Mouse (Mus musculus) 3T3-L1 (cell line): Measurements from ENCODE around the gene Dlx5.

Experiments used
- DNase-seq: peaks from one replicate; pipeline ENCODE4 v3.0.0-alpha.2; 2015; ENCODE audit warnings: low read depth, low spot score

Dlx5 gene

DNA sequence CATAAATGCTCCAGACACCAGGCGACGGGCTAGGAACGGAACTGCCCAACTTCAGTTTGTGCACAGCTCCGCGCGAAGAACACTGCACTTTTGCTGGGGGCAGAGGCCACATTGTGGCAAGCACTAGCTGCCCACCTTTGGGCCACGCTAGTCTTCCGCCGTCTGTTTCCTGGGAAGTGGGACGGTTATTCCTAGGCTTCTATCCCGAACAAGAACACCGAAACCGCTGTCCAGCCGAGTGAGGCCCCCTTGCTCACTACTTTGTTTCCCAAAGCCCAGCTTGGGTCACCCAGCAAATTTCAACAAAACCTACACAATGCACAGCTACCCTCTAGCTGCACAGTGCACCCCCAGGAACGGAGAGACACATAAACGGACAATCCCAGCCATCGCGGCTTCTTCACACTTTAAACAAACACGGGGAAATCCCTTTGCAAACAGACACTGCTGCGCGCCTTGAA is 21.9 kb downstream of the Dlx5 start:
- DNase-seq, result no peak

DNA sequence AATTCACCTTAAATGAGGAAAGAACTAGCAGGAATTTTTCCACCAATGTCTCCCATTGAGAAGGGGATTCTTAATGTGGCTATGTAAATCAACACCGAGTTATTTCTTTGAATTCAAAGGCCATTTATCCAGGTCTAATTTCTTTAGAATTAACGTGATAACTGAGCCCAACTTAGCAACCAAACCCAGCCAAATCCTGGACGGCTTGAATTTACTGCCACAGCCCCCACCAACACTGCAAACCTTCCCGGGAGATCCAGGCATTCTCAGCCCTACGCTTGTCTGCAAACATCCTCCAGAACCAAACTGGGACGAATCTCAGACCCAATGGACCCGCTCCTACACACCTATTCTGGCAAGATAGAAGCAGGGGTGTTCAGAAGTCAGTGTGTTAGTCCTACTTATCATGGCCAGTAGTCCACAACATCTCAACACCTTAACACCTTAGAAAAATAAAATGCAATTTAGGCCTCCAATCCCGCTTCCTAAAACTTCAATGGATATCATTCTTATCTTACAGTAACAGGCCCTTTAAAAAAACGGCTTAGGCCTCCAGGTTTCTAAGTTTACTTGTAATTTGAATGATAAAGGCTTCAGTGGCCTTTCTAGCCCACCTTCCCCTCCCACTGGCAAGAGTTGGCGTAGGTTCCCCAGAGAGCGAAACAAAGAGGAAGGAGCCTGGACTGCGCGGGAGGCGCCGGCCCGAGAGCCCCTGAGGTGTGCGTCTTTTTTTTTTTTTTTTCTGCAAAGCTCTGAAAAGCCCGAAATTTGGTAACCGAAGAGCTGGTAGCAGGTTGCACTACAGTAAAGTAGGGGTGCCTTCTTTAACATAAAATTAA is 22.6 kb downstream of the Dlx5 start:
- DNase-seq, result no peak

DNA sequence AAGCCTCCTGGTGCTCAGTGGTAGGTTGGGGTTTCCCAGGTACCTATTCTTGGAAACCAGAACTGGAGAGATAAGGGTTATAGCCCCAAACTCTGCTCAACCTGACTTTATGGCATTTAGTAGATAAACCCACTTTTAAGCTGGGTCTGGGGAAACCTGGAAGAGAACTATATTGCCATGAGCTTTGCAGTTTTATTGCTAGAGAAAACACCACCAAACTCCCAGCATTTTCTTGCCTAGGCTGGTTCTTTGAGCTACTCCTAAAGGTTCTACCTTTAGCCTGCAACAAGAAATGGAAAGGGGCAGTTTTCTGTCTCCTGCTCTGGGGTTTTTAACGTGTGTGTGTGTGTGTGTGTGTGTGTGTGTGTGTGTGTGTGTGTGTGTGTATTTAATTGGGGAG is 23.3 kb downstream of the Dlx5 start:
- DNase-seq, result no peak

DNA sequence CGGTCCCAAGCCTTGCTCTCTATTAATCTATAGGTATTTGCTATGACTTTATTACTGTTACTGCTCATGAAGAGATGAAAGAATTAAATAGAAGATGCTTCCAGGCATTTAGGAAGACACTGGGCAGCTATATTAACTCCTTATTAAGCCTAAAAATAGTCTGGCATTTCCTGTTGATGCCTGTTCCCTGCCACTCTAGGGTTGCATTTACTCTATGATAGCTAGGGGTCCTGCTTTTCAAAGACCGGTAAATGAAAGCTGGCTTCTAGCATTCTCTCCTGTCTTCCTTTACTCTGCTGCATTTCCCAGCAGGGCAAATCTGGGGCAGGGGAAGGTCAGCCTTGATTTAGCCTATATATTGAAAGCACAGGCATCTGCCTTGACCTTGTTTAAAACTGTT is 24.1 kb downstream of the Dlx5 start:
- no peak for DNase-seq

DNA sequence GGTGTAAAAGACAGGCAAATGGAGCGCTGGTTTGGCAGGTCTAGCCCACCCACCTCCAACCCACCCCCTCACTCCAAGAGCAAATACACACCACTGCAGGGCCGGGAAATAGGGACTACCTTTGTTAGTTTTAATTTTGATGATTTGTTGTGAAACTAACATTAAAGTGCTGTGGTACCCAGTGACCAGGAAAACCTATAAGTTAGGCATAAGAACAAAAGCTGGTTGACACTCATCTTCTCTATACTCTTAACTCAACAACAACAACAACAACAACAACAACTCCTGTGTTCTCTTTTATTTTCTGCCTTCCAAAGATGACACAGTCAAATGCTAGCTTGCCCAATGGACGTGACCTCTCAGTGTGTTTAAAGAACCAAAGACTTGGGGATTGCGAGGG is 25.0 kb downstream of the Dlx5 start:
- DNase-seq, result no peak

DNA sequence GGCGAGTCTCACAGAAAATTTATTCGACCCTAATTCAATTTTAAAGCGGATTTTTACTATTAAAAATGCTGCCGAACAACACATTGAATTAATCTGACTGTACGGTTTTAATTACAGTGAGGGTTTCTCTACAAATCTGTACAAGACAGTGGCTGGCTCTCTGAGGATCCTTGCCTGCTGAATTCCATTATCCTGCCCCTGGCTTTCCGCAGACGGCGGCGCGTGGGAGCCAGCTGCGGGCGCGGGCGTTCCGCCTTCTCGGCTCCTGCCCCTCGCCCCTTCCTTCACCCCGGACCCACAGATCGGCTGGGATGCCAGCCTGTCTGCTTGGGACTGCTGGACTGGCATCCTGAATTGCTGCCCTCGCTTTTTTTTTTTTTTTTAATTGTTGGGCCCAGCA is 25.6 kb downstream of the Dlx5 start:
- no peak for DNase-seq

DNA sequence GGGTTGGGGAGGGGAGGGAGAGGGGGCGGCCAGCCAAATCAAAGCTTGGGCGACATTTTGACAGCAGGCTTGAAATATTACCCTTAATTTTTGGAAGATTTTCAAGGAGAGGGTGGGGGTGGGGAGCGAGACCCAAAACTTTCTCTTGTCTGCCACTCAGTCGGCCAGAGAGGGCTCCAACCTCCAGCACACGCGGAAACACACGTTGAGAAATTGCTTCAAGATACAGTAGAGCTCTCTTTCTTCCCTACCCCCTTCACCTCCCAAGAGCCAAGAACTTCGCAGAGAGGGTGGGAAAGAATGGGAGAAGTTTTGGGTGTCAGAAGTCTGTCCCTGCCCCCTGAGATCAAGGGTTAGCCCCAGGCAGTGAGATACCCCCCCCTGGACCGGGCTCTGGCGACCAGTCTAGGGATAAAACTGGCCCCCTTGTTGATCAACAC is 26.1 kb downstream of the Dlx5 start:
- no peak for DNase-seq

DNA sequence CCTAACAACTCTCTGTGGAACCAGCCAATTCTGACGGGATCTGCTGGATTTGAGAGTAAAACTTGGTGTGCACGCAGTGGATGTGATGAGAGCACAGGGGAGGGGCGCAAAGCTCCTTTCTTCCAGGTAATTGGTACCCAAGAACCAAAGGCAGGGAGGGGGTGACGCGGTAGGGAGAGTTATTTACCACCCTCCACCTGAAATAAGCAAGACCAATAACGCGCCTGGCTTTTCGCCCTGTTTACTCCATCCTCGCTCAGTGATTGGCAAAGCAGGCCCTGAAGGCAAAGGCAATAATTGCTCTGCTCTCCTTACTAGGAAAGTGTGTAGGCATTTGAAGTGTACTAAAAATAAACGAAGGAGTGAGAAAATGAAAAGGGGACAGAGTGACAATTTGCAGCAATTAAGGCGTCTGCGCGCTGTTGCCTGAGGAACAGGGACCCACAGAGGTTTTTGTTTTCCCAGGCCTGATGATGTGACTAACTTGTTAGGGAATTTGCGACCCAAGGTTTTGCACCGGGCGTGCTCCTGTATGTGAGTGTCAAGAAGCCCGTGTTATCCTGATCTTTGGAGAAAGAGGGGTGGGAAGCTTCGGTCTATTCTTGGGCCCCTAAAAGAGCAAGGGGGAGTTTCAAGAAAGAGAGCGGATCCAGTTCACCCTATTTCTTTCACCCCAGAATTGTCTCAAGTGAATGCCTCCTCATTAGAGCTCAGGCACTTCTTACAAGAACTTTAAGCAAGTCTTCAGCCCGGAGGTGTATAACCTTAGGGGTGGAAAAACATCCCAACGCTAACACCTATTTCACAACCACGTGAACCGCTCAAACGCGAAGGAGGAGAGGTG is 26.8 kb downstream of the Dlx5 start:
- DNase-seq, result no peak

DNA sequence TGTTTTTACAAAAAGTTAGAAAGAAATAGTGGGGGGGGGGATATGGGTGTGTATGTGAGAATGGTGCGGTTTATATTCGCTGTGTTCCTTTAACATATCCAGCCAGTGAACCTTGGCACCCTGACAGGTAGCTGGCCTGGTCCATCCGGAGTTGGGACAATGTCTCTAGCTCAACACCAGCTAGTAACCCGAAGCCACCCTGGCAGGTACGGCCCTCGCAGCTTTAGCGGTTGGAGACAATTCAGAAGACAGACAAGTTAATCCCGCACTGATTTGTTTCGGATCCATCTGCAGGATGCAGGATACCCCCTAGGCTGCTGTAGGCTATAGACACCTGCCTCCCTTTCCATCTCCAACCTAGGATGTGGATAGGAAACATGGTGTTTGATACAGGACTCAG is 27.7 kb downstream of the Dlx5 start:
- DNase-seq, result no peak

DNA sequence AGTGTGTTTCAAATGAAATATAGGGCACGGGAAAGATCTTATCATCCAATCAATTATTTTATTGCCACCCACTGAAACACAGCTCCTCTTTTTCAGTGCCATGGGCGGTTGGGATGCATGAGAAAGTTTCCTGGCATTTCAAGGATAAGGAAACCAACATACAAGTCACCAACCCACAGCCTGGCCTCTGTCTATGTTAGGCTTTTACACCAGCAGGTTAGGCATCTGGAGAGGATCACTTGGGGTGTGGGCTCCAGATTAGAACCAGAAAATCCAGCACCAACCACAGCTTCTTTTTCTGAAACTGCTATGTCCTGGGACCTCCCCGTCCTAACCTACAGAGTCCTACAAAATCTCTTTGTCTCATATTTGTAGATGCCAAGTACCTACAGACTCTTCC is 28.9 kb downstream of the Dlx5 start:
- no peak for DNase-seq

DNA sequence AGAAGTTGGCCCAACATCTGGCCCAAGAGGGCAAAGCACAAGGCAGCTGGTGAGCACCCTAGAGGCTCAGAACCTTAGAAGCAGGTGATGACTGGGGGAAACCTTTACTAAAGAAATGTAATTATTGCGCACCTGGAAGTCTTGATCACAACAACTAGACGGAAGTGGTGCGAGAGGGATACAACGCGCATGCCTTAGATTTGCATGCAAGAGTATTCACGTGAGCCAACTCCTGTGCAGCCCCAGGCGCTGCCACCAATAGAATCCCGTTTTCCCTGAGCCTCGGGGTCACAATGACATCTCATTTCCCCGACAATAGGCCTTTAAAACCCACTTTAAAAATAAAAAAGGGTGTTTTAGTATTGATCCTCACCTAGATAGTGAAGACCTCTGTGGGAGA is 30.7 kb downstream of the Dlx5 start:
- DNase-seq, result no peak

DNA sequence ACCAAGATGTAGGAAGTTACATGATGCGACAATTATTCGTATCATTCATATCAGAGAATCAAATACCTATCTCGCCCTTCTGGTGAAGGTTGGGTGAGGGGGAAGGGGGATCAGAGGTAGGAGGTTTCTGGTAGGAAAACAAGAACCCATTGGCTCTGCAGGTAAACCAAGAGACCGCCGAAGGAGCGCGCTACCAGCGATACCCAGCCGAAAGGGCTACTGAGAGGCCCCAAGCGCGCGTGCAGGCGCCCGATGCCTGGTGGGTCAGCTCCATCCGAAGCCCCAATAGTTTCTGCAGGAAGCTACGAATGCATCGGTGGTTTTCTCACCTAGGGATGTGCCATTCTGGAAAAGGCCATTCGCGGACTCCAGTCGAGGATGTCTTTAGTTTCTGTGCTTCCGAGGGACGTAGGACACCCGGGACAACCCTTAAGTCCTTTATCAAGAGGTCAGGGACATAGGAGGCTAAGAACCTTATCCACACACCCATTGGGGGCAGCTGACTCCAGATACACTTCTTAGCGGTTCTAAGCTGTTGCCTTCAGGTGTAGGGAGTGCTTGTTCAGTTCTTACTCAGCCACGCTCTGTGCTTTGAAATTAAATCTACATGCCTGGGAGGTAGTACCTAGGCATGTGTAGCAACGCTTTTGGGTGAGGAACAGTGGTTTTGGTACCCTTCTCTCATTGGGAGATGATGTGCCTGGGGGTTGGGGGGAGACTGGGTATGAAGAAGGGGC is 31.4 kb downstream of the Dlx5 start:
- DNase-seq, result no peak

DNA sequence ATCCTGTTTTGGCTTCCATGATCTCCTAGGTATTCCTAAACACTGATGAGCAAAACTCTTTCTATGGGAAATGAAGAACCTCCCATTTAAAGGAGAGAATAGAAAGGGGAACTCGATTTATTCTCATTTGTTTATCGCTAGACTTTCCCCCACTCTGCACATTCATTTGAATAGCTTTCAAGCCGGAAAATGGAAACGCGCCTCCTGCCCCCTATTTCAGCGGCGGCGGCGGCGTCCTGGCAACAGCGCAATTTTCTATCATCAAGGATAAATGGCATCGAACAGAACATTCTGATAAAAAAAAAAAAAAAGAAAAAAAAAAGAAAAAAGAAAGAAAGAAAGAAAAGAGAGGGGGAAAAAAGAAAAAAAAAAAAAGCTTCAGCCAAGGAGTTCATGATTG is 32.1 kb downstream of the Dlx5 start:
- DNase-seq, result no peak

DNA sequence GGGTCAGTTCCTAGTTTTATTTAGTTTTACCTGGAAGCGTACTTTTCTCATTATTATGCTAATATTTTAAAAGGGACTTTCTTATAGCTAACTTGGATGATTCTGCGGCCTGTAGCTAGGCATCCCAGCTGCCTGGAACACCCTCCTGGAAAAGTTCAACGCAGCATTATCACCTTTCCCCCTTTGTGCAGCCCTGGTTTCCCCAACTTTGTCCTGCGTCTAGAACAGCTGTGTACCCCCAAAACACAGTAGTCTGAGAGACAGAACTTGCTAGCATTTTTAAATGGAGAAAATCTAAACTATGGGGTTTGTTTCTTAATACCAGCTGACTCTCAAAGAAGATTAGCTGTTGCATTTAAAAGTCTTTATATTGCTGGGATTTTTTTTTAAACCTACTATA is 33.3 kb downstream of the Dlx5 start:
- DNase-seq, result no peak

DNA sequence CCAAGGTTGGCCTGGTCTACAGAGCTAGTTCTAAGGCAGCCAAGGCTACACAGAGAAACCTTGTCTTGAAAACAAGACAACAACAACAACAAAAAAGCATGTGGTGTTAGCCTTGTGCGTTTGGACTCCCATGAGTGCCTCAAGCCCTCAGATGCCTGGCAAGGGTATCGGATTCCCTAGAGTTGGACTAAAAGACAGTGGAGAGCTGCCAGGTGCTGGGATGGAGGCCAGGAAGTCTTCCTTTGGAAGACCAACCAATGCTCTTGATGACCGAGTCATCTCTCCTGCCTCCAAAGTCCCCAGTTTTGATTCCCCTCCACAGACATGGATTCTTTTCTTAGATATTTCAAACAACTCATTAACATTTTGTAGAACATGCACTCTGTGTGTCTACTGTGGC is 48.6 kb downstream of the Dlx5 start:
- DNase-seq, result peak; percentile 38

DNA sequence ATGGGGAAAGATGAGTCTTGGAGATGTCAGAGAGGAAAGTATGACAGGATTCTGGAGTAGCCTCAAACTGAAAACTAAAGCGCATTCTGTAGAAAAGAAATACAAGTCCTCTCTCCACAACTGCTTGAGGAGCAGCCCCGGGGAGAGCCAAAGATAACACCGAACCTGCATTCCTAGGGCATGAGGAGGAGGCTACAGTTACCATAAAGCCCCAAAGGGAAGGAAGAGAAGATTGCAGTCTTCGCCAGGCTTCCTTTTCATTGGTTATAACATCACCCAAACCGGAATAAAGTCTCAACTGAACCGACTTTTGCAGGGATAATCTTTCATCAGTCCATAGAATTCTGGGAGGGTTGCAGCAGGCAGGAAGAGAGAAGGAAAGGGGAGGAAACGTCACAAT is 51.4 kb downstream of the Dlx5 start:
- DNase-seq, result peak; percentile 72
